Mouse (Mus musculus) forebrain, embryonic 16.5 days (tissue): ENCODE results near the gene BC049715. TPM values are rescaled to one million over a fixed set of nuclear protein-coding genes. Genes with fewer than 3 reads are reported as not detected.

ENCODE experiments used
- ATAC-seq: fragments of 200-750 bp; cut with Nextera tagmentation; 2 replicates; pipeline ENCODE4 v1.8.0; 2017; ENCODE audit warnings: mild to moderate bottlenecking, moderate library complexity
- H3K27ac ChIP-seq: fragments of 300-500 bp; sonication (generic); 2 replicates; pipeline ENCODE4 v1.5.1; 2014; ENCODE audit warnings: low read length, control low read depth
- H3K27me3 ChIP-seq: fragments of 300-500 bp; sonication (generic); replicated peaks from 2 replicates; pipeline ENCODE4 v1.6.1; 2014; ENCODE audit warnings: low read length; ENCODE audit not compliant: control insufficient read depth, insufficient read depth
- H3K36me3 ChIP-seq: fragments of 300-500 bp; sonication (generic); 2 replicates; pipeline ENCODE4 v1.6.1; 2014; ENCODE audit not compliant: control insufficient read depth, insufficient read depth
- H3K4me1 ChIP-seq: fragments of 300-500 bp; sonication (generic); replicated peaks from 2 replicates; pipeline ENCODE4 v1.6.1; 2014; ENCODE audit warnings: low read length; ENCODE audit not compliant: control insufficient read depth, insufficient read depth
- H3K4me2 ChIP-seq: fragments of 300-500 bp; sonication (generic); 2 replicates; pipeline ENCODE4 v1.6.1; 2014; ENCODE audit warnings: mild to moderate bottlenecking, low read length, control low read depth
- H3K4me3 ChIP-seq: fragments of 300-500 bp; sonication (generic); replicated peaks from 2 replicates; pipeline ENCODE4 v1.5.1; 2014; ENCODE audit warnings: mild to moderate bottlenecking, low read length, control low read depth
- H3K9ac ChIP-seq: fragments of 300-500 bp; sonication (generic); replicated peaks from 2 replicates; pipeline ENCODE4 v1.6.1; 2014; ENCODE audit warnings: low read depth, low read length, control low read depth
- H3K9me3 ChIP-seq: fragments of 300-500 bp; sonication (generic); 2 replicates; pipeline ENCODE4 v1.6.1; 2016; ENCODE audit warnings: low read length; ENCODE audit not compliant: control insufficient read depth
- WGBS: fragments of 180-500 bp; shearing (Covaris S2); extraction: QIAGEN DNeasy Blood & Tissue Kit; methylation state at CpG from one replicate; pipeline ENCODE4 v1.1.7; 2014; 5-methylcytosine and 5-hydroxymethylcytosine counted together
- polyA plus RNA-seq: library from polyadenylated mRNA; unstranded; fragments of >200 nt; fragmentation: Nextera tagmentation; extraction: Ambion mirVana; gene quantifications from 2 replicates; pipeline ENCODE4 v1.2.1, GENCODE M21; 2015

BC049715 gene
- 1.0 and 1.4 TPM in 2 replicates for polyA plus RNA-seq

GRCm38 (mm10) chr6:136827516-136827880 is at the start of gene BC049715:
Gene BC049715 (plus strand): TSS chr6:136827626.
- peak within 1 kb of the TSS; percentile 91 for H3K27ac ChIP-seq
- peak within 1 kb of the TSS; percentile 100 for H3K4me3 ChIP-seq
- no peaks in the 10 kb centered on the region for H3K9me3 ChIP-seq
- WGBS = under 1% methylated on average over 34 of the region's 34 CpGs
- H3K4me2 ChIP-seq = peak within 1 kb of the TSS; percentile 84
- H3K27me3 ChIP-seq = no peaks in the 10 kb centered on the region
- peak within 1 kb of the TSS; percentile 97 for H3K9ac ChIP-seq
- H3K4me1 ChIP-seq = peaks cover 8% of the 10 kb centered on the region
- peaks cover 18% of the 10 kb centered on the region for H3K36me3 ChIP-seq
- no peak for ATAC-seq

DNA sequence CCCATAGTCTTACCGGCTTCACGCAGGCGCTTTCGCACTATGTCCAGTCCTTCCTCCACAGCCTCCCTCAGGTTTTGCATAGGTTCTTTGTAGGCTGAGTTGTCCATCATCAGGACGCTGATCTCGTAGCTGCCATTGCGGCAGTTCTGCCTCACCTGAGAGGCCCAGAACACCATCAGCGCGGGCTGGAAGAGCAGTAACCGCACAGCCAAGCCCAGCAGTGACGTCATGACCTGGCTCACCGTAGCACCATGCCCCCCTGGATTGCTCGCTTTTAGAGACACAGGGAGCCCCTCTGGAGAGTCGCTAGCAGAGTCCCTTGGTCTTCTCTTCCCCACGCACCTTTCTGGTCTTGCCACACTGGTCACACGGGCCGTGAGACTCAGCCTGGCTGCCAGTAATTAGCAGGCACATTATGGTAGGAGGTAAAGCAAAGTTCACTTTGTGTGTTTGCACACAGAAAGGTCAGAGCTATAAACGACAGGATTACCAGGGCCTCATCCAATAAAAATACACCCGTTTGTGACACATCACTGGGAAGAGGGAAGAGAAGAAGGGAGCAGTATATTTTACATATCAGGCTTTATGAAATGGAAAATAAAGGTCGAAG is 45.9 kb upstream of the BC049715 start, which contains the start of gene Gucy2c:
Gucy2c (minus strand) TSS at position 389 of the 610 bp plus-strand sequence.
- Histone ChIP-seq H3K9me3 (no peaks in the 10 kb centered on the region), H3K27ac (no peak within 1 kb of the TSS), H3K4me3 (no peak within 1 kb of the TSS), H3K36me3 (no peaks in the 10 kb centered on the region), H3K9ac (no peak within 1 kb of the TSS), H3K27me3 (no peaks in the 10 kb centered on the region), H3K4me1 (no peaks in the 10 kb centered on the region), H3K4me2 (no peak within 1 kb of the TSS)
- 79% methylated on average over 20 of the region's 20 CpGs for WGBS
- no peak for ATAC-seq

DNA sequence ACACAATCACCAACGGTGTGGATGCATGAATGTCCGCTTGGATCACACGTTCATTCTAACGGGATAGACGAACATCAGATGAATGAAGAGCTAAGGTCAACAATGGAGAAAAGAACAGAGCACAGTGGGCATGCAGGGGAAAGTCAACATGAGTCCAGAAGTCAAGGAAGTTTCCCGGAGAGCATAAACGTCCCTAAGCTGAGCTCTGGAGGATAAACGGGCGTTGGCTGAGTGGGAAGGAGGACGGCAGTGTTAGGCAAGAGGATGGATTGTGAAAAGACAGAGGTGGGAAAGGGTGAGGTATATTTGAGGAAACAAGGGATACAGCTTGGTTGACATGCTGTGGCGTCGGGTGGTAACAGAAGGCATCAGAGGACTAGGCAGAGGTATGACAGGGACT is 45.3 kb upstream of the BC049715 start:
- no peak overlapping the region for H3K4me2 ChIP-seq
- 85% methylated on average over 12 of the region's 12 CpGs for WGBS
- no peak overlapping the region for H3K4me3 ChIP-seq
- no peak for ATAC-seq
- no peaks in the 10 kb centered on the region for H3K36me3 ChIP-seq
- no peaks in the 10 kb centered on the region for H3K9me3 ChIP-seq
- no peak overlapping the region for H3K9ac ChIP-seq
- no peaks in the 10 kb centered on the region for H3K27me3 ChIP-seq
- H3K4me1 ChIP-seq = no peaks in the 10 kb centered on the region
- no peak overlapping the region for H3K27ac ChIP-seq

DNA sequence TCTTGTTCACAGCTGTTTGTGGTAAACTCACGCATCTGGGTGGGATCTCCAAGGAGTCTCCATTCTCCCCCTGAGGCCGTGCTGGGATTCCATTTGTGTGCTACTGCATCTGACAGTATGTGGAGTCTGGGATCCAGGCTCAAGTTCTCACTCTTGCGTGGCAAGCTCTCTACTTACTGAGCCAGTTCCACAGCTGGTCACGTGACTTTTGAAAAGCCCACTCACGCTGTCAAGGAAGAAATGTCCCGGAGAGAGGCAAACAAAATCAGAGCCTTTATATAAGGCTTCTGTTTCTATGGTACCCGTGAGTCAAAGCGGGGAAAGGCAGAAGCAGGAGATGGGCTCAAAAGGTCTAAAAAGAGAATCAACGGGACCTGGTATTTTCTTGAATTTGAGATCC is 44.7 kb upstream of the BC049715 start:
- ATAC-seq = no peak
- no peak overlapping the region for H3K27ac ChIP-seq
- H3K27me3 ChIP-seq = no peaks in the 10 kb centered on the region
- no peak overlapping the region for H3K4me3 ChIP-seq
- 73% methylated on average over 9 of the region's 9 CpGs for WGBS
- no peaks in the 10 kb centered on the region for H3K4me1 ChIP-seq
- H3K4me2 ChIP-seq = no peak overlapping the region
- no peaks in the 10 kb centered on the region for H3K9me3 ChIP-seq
- no peaks in the 10 kb centered on the region for H3K36me3 ChIP-seq
- no peak overlapping the region for H3K9ac ChIP-seq

DNA sequence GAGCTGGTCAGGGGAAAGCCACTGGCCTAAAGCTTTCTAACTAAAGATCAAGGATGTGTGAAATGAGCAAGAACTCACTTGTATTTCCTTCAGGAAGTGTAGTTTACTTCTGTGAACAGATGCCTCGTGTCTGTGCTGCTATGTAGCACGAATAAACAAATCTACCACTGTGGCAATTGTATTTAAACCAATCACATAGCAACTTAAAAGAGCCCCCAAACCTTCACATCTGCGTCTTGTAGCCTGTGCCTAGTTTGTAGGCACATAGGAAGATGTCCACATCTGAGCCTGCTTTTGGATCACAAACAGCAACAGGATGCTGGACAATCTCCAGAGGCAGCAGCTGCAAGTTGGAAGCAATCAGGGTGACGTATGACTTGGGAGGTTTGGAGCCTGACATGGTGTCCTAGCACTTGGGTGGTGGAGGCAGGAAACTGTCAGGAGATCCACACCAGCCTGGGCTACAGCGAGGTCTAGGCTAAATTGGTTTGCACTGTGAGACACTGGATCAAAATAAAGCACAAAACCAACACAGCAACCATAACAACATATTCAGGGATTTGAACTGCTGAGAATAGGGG is 37.9 kb upstream of the BC049715 start:
- Histone ChIP-seq H3K4me2 (no peak overlapping the region), H3K4me3 (no peak overlapping the region), H3K9ac (no peak overlapping the region), H3K36me3 (no peaks in the 10 kb centered on the region), H3K4me1 (peaks cover 10% of the 10 kb centered on the region), H3K27ac (no peak overlapping the region), H3K9me3 (no peaks in the 10 kb centered on the region), H3K27me3 (0 out of 2 replicates have a peak, but pooled peaks cover 2% of the 10 kb centered on the region)
- ATAC-seq = no peak
- 80% methylated on average over 5 of the region's 5 CpGs for WGBS

GRCm38 (mm10) chr6:136792884-136793758 is 34.3 kb upstream of the BC049715 start:
- no peak overlapping the region; the same call in 1 of the 2 replicates for H3K9ac ChIP-seq
- H3K4me1 ChIP-seq = peaks cover 10% of the 10 kb centered on the region
- H3K4me3 ChIP-seq = peak overlapping the region; percentile 35
- peak overlapping the region; percentile 69 for H3K4me2 ChIP-seq
- H3K36me3 ChIP-seq = no peaks in the 10 kb centered on the region
- 0 out of 2 replicates have a peak, but pooled peaks cover 2% of the 10 kb centered on the region for H3K27me3 ChIP-seq
- no peak overlapping the region for H3K27ac ChIP-seq
- H3K9me3 ChIP-seq = no peaks in the 10 kb centered on the region
- ATAC-seq = no peak
- WGBS = 27% methylated on average over 16 of the region's 16 CpGs

- H3K36me3 ChIP-seq = no peaks in the 10 kb centered on the region
- WGBS = under 1% methylated on average over 23 of the region's 24 CpGs
- H3K4me1 ChIP-seq = peaks cover 10% of the 10 kb centered on the region
- peak overlapping the region; percentile 36 for H3K9ac ChIP-seq
- H3K27ac ChIP-seq = no peak overlapping the region
- peak overlapping the region; percentile 35 for H3K4me3 ChIP-seq
- peak overlapping the region; percentile 69 for H3K4me2 ChIP-seq
- no peaks in the 10 kb centered on the region for H3K9me3 ChIP-seq
- 0 out of 2 replicates have a peak, but pooled peaks cover 2% of the 10 kb centered on the region for H3K27me3 ChIP-seq
- ATAC-seq = no peak
These were observed 33.4 kb upstream of the BC049715 start for GRCm38 (mm10) chr6:136793831-136794525.

- H3K4me1 ChIP-seq = peaks cover 10% of the 10 kb centered on the region
- no peaks in the 10 kb centered on the region for H3K36me3 ChIP-seq
- WGBS = 65% methylated on average over 1 of the region's 1 CpGs
- no peak overlapping the region for H3K4me3 ChIP-seq
- no peaks in the 10 kb centered on the region for H3K9me3 ChIP-seq
- no peak overlapping the region for H3K9ac ChIP-seq
- H3K27me3 ChIP-seq = 0 out of 2 replicates have a peak, but pooled peaks cover 2% of the 10 kb centered on the region
- no peak overlapping the region for H3K27ac ChIP-seq
- no peak for ATAC-seq
- no peak overlapping the region for H3K4me2 ChIP-seq
These were observed 32.3 kb upstream of the BC049715 start for GRCm38 (mm10) chr6:136795110-136795509.
